Mouse (Mus musculus): ENCODE measurements around the gene Pttg1. TPM values are rescaled to one million over a fixed set of nuclear protein-coding genes. Genes with fewer than 3 reads are reported as not detected.

Pttg1 gene
- total RNA-seq (2021) = 10 to 100 TPM; 74.8 to 84.5 TPM
- 55.5 and 80.9 TPM in 2 replicates for polyA plus RNA-seq (2012; rRNA removed)
- long read RNA-seq, transcript Pttg1-205 (6 exons, 696 nt) = minor isoform, 5 of 131 reads
- long read RNA-seq, transcript Pttg1-202 (6 exons, 741 nt) = minor isoform, 7 of 131 reads
- long read RNA-seq, transcript Pttg1-206 (5 exons, 948 nt) = major isoform, 106 of 131 reads
- long read RNA-seq, transcript Pttg1-203 (6 exons, 700 nt) = minor isoform, 5 of 131 reads
- long read RNA-seq, partial matches to known transcripts = 4 of 131 reads
- long read RNA-seq, other reads (novel, unspliced or antisense) = 4 of 131 reads

- Histone ChIP-seq H3K27me3 (ENCODE audit: control insufficient read depth, insufficient read depth, low read length) (no peaks in the 10 kb centered on the region), H3K27ac (peak within 1 kb of the TSS; percentile 92), H3K9ac (ENCODE audit: low read depth, low read length) (peak within 1 kb of the TSS; percentile 94), H3K4me3 (peak within 1 kb of the TSS; percentile 78), H3K4me1 (ENCODE audit: control insufficient read depth, insufficient read depth, low read length) (peaks cover 12% of the 10 kb centered on the region), H3K79me2 (replicated peaks; ENCODE audit: control insufficient read depth, insufficient read depth, low read length) (peaks cover 2% of the 10 kb centered on the region; the same call in 1 of the 2 replicates), H3K36me3 (ENCODE audit: control insufficient read depth, insufficient read depth, low read length) (peaks cover 12% of the 10 kb centered on the region)
- intact Hi-C loops (cut with DNase I) = no loop called here
- DNase-seq = peak; percentile 85 to 90
- TF ChIP-seq POLR2A (IDR thresholded peaks at IDR 0.05; ENCODE audit: insufficient read depth, low read depth, low read length) (peak; percentile 99), EP300 (IDR thresholded peaks at IDR 0.05; ENCODE audit: insufficient read depth, low read depth, low read length) (peak; percentile 64; the same call in 1 of the 2 replicates), CTCF (IDR thresholded peaks at IDR 0.05) (no peak)
- 3% methylated on average over 27 of the region's 27 CpGs for WGBS
These were observed at the start of gene Pttg1 for GRCm38 (mm10) chr11:43425824-43426413. Pttg1 (minus strand) TSS chr11:43426251.

DNA sequence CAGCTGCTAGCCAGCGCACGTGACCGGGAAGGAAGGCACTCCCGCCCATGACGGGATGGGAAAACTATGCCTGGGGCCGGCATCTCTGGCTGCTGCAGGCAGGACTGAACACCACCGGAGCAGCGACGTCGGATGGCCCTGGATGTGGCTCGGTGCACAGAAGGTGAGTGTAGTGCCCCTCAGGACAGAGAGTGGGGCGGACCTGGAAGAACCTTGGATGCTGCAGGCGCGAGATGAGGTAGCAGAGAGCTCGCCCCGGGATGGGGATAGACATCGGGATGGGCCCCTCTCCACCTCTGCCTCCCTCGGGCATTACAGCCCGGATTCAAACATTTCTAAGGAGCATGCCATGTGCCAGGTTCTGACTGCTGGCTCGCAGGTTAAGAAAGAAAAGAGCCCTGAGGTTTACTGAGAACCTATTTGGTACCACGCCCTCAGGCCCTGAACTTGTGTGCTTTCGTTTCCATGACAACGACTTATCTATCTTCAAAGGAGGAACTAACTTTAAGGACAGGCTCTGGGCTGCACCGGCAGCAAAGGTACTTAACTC, 48.2 kb upstream of the Pttg1 start, which contains the start of gene C1qtnf2:
Gene C1qtnf2, plus strand, starts transcription at position 52 of the 550 bp plus-strand sequence.
- DNase-seq = peak; percentile 70 to 75
- Histone ChIP-seq H3K27ac (peak within 1 kb of the TSS; percentile 63), H3K4me3 (peak within 1 kb of the TSS; percentile 43), H3K27me3 (ENCODE audit: control insufficient read depth, insufficient read depth, low read length) (no peaks in the 10 kb centered on the region), H3K9ac (ENCODE audit: low read depth, low read length) (peak within 1 kb of the TSS; percentile 47), H3K36me3 (ENCODE audit: control insufficient read depth, insufficient read depth, low read length) (peaks cover 2% of the 10 kb centered on the region), H3K4me1 (ENCODE audit: control insufficient read depth, insufficient read depth, low read length) (peaks cover 10% of the 10 kb centered on the region), H3K79me2 (replicated peaks; ENCODE audit: control insufficient read depth, insufficient read depth, low read length) (no peaks in the 10 kb centered on the region)
- TF ChIP-seq EP300 (IDR thresholded peaks at IDR 0.05; ENCODE audit: insufficient read depth, low read depth, low read length) (no peak), POLR2A (IDR thresholded peaks at IDR 0.05; ENCODE audit: insufficient read depth, low read depth, low read length) (0 out of 2 replicates have a peak, but pooled peaks have one; percentile 18), CTCF (IDR thresholded peaks at IDR 0.05) (no peak)
- intact Hi-C loops (cut with DNase I) = no loop called here
- 3% methylated on average over 24 of the region's 24 CpGs for WGBS

DNA sequence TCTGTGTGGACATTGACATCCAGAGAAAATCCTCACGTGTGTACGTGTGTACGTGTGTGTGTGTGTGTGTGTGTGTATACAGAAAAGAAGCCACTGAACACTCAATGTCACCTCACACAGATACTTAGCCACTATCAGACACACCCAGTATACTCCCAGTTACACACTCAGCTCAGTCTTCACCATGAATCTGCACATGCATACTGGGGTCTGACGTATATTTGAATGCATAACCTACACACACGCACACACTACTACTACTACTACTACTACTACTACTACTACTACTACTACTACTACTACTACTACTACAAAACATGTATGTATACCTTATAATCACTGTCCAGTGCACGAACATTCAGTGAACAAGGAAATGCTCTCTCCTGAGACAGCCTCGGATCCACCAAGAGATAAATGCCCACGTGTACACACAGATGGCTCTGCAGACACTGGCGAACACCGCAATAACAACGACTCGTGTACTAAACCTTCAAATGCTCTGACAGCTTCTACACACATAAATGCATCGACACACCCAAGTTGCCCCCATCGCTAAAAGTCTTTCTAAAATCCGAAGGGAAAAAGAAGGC, 47.7 kb upstream of the Pttg1 start:
- Histone ChIP-seq H3K9ac (ENCODE audit: low read depth, low read length) (peak overlapping the region; percentile 47; the same call in 1 of the 2 replicates), H3K36me3 (ENCODE audit: control insufficient read depth, insufficient read depth, low read length) (peaks cover 2% of the 10 kb centered on the region), H3K4me3 (peak overlapping the region; percentile 43), H3K27ac (peak overlapping the region; percentile 63; the same call in 1 of the 2 replicates), H3K79me2 (replicated peaks; ENCODE audit: control insufficient read depth, insufficient read depth, low read length) (no peaks in the 10 kb centered on the region), H3K4me1 (ENCODE audit: control insufficient read depth, insufficient read depth, low read length) (peaks cover 10% of the 10 kb centered on the region), H3K27me3 (ENCODE audit: control insufficient read depth, insufficient read depth, low read length) (no peaks in the 10 kb centered on the region)
- intact Hi-C loops (cut with DNase I) = no loop called here
- TF ChIP-seq EP300 (IDR thresholded peaks at IDR 0.05; ENCODE audit: insufficient read depth, low read depth, low read length) = no peak
- no peak for TF ChIP-seq POLR2A (IDR thresholded peaks at IDR 0.05; ENCODE audit: insufficient read depth, low read depth, low read length)
- no peak for TF ChIP-seq CTCF (IDR thresholded peaks at IDR 0.05)
- DNase-seq = no peak
- WGBS = 42% methylated on average over 15 of the region's 15 CpGs

DNA sequence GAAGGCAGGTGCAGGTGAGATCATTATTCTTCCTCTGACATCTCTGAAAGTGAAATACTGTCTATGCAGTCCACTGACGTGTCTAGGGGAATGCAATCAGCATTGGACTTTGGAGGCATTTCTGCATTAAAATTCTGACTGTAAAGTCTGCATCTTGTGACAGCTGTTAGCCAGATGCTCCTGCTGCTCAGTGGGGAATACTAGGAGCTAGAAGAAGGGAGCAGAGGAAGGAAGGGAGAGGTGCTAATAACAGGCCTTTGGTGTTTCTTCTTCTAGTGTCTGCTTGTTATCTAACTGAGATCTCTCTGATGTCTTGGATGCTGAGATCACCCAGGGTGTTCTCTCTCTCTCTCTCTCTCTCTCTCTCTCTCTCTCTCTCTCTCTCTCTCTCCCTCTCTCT, 47.1 kb upstream of the Pttg1 start:
- no peak overlapping the region for H3K9ac ChIP-seq (ENCODE audit: low read depth, low read length)
- H3K79me2 ChIP-seq (replicated peaks; ENCODE audit: control insufficient read depth, insufficient read depth, low read length) = no peaks in the 10 kb centered on the region
- H3K36me3 ChIP-seq (ENCODE audit: control insufficient read depth, insufficient read depth, low read length) = peaks cover 2% of the 10 kb centered on the region
- DNase-seq = no peak
- TF ChIP-seq CTCF (IDR thresholded peaks at IDR 0.05) (no peak), POLR2A (IDR thresholded peaks at IDR 0.05; ENCODE audit: insufficient read depth, low read depth, low read length) (no peak), EP300 (IDR thresholded peaks at IDR 0.05; ENCODE audit: insufficient read depth, low read depth, low read length) (no peak)
- intact Hi-C loops (cut with DNase I) = no loop called here
- H3K27ac ChIP-seq = no peak overlapping the region
- peaks cover 10% of the 10 kb centered on the region for H3K4me1 ChIP-seq (ENCODE audit: control insufficient read depth, insufficient read depth, low read length)
- H3K4me3 ChIP-seq = no peak overlapping the region
- WGBS = 76% methylated on average over 1 of the region's 1 CpGs
- H3K27me3 ChIP-seq (ENCODE audit: control insufficient read depth, insufficient read depth, low read length) = no peaks in the 10 kb centered on the region

GRCm38 (mm10) chr11:43470881-43471820, 45.1 kb upstream of the Pttg1 start:
- Histone ChIP-seq H3K4me3 (no peak overlapping the region), H3K4me1 (ENCODE audit: control insufficient read depth, insufficient read depth, low read length) (peaks cover 10% of the 10 kb centered on the region), H3K9ac (ENCODE audit: low read depth, low read length) (no peak overlapping the region), H3K36me3 (ENCODE audit: control insufficient read depth, insufficient read depth, low read length) (peaks cover 2% of the 10 kb centered on the region), H3K79me2 (replicated peaks; ENCODE audit: control insufficient read depth, insufficient read depth, low read length) (no peaks in the 10 kb centered on the region), H3K27ac (peak overlapping the region; percentile 59), H3K27me3 (ENCODE audit: control insufficient read depth, insufficient read depth, low read length) (no peaks in the 10 kb centered on the region)
- 53% methylated on average over 6 of the region's 6 CpGs for WGBS
- intact Hi-C loops (cut with DNase I) = no loop called here
- DNase-seq = no peak
- no peak for TF ChIP-seq CTCF (IDR thresholded peaks at IDR 0.05)
- TF ChIP-seq POLR2A (IDR thresholded peaks at IDR 0.05; ENCODE audit: insufficient read depth, low read depth, low read length) = no peak
- no peak for TF ChIP-seq EP300 (IDR thresholded peaks at IDR 0.05; ENCODE audit: insufficient read depth, low read depth, low read length)

Data from heart, adult 2 months (tissue).